Mouse (Mus musculus) forebrain, embryonic 16.5 days (tissue): Measurements from ENCODE around the gene Ltb4r1. TPM values are rescaled to one million over a fixed set of nuclear protein-coding genes. Genes with fewer than 3 reads are reported as not detected.

Source experiments
- ATAC-seq: fragments of 200-750 bp; cut with Nextera tagmentation; 2 replicates; pipeline ENCODE4 v1.8.0; 2017; ENCODE audit warnings: mild to moderate bottlenecking, moderate library complexity
- H3K27ac ChIP-seq: fragments of 300-500 bp; sonication (generic); 2 replicates; pipeline ENCODE4 v1.5.1; 2014; ENCODE audit warnings: low read length, control low read depth
- H3K27me3 ChIP-seq: fragments of 300-500 bp; sonication (generic); replicated peaks from 2 replicates; pipeline ENCODE4 v1.6.1; 2014; ENCODE audit warnings: low read length; ENCODE audit not compliant: control insufficient read depth, insufficient read depth
- H3K36me3 ChIP-seq: fragments of 300-500 bp; sonication (generic); 2 replicates; pipeline ENCODE4 v1.6.1; 2014; ENCODE audit not compliant: control insufficient read depth, insufficient read depth
- H3K4me1 ChIP-seq: fragments of 300-500 bp; sonication (generic); replicated peaks from 2 replicates; pipeline ENCODE4 v1.6.1; 2014; ENCODE audit warnings: low read length; ENCODE audit not compliant: control insufficient read depth, insufficient read depth
- H3K4me2 ChIP-seq: fragments of 300-500 bp; sonication (generic); 2 replicates; pipeline ENCODE4 v1.6.1; 2014; ENCODE audit warnings: mild to moderate bottlenecking, low read length, control low read depth
- H3K4me3 ChIP-seq: fragments of 300-500 bp; sonication (generic); replicated peaks from 2 replicates; pipeline ENCODE4 v1.5.1; 2014; ENCODE audit warnings: mild to moderate bottlenecking, low read length, control low read depth
- H3K9ac ChIP-seq: fragments of 300-500 bp; sonication (generic); replicated peaks from 2 replicates; pipeline ENCODE4 v1.6.1; 2014; ENCODE audit warnings: low read depth, low read length, control low read depth
- H3K9me3 ChIP-seq: fragments of 300-500 bp; sonication (generic); 2 replicates; pipeline ENCODE4 v1.6.1; 2016; ENCODE audit warnings: low read length; ENCODE audit not compliant: control insufficient read depth
- WGBS: fragments of 180-500 bp; shearing (Covaris S2); extraction: QIAGEN DNeasy Blood & Tissue Kit; methylation state at CpG from one replicate; pipeline ENCODE4 v1.1.7; 2014; 5-methylcytosine and 5-hydroxymethylcytosine counted together
- polyA plus RNA-seq: library from polyadenylated mRNA; unstranded; fragments of >200 nt; fragmentation: Nextera tagmentation; extraction: Ambion mirVana; gene quantifications from 2 replicates; pipeline ENCODE4 v1.2.1, GENCODE M21; 2015

Ltb4r1 gene
- 0.24 and 0.25 TPM in 2 replicates for polyA plus RNA-seq

GRCm38 (mm10) chr14:55765696-55766095, at the start of gene Ltb4r1:
Gene Ltb4r1 (plus strand): TSS chr14:55765962.
- Histone ChIP-seq H3K9ac (no peak within 1 kb of the TSS), H3K27ac (no peak within 1 kb of the TSS), H3K27me3 (peaks cover 43% of the 10 kb centered on the region), H3K4me2 (no peak within 1 kb of the TSS), H3K36me3 (no peaks in the 10 kb centered on the region), H3K4me1 (peaks cover 16% of the 10 kb centered on the region), H3K9me3 (no peaks in the 10 kb centered on the region), H3K4me3 (no peak within 1 kb of the TSS)
- 76% methylated on average over 4 of the region's 4 CpGs for WGBS
- ATAC-seq = no peak

GRCm38 (mm10) chr14:55716271-55716670, 49.5 kb upstream of the Ltb4r1 start:
- Histone ChIP-seq H3K9me3 (no peaks in the 10 kb centered on the region), H3K27ac (no peak overlapping the region), H3K36me3 (peaks cover 2% of the 10 kb centered on the region; the same call in 1 of the 2 replicates), H3K4me3 (no peak overlapping the region), H3K9ac (no peak overlapping the region), H3K4me1 (peaks cover 4% of the 10 kb centered on the region), H3K4me2 (no peak overlapping the region), H3K27me3 (peaks cover 2% of the 10 kb centered on the region; the same call in 1 of the 2 replicates)
- no peak for ATAC-seq
- 94% methylated on average over 6 of the region's 6 CpGs for WGBS

DNA sequence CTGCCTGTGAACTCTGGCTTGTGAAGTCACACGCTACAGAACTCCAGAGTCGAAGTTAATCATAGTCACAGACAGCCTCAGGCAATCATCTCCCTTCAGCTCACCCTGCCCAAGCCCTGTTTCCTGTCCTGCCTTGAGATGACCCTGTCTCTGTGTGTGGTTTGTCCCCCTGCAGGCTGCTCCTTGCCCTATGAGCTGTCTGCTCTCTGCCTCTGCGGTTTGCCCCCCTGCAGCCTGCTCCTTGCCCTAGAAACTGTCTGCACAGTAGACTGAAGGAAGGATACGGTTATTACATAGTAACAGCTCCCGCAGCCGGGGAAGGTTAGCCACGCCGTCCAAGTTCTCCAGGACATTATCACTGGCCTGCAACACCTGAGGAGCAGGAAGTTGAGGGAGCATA, 48.9 kb upstream of the Ltb4r1 start:
- H3K9ac ChIP-seq = no peak overlapping the region
- WGBS = 93% methylated on average over 8 of the region's 8 CpGs

GRCm38 (mm10) chr14:55719737-55720136, 46.0 kb upstream of the Ltb4r1 start:
- H3K27me3 ChIP-seq = no peaks in the 10 kb centered on the region
- no peak overlapping the region for H3K27ac ChIP-seq
- no peaks in the 10 kb centered on the region for H3K9me3 ChIP-seq
- WGBS = 92% methylated on average over 6 of the region's 6 CpGs
- H3K4me1 ChIP-seq = peaks cover 11% of the 10 kb centered on the region
- H3K9ac ChIP-seq = no peak overlapping the region
- peaks cover 2% of the 10 kb centered on the region; the same call in 1 of the 2 replicates for H3K36me3 ChIP-seq
- ATAC-seq = no peak
- no peak overlapping the region for H3K4me3 ChIP-seq
- H3K4me2 ChIP-seq = no peak overlapping the region

More for the DNA sequence above, 48.9 kb upstream of the Ltb4r1 start:
- Histone ChIP-seq H3K27ac (no peak overlapping the region), H3K4me2 (no peak overlapping the region), H3K27me3 (peaks cover 2% of the 10 kb centered on the region; the same call in 1 of the 2 replicates), H3K4me1 (peaks cover 8% of the 10 kb centered on the region), H3K36me3 (peaks cover 2% of the 10 kb centered on the region; the same call in 1 of the 2 replicates), H3K4me3 (no peak overlapping the region), H3K9me3 (no peaks in the 10 kb centered on the region)
- no peak for ATAC-seq

- no peak for ATAC-seq
- no peak overlapping the region for H3K4me3 ChIP-seq
- H3K27me3 ChIP-seq = no peaks in the 10 kb centered on the region
- H3K27ac ChIP-seq = no peak overlapping the region
- H3K9ac ChIP-seq = no peak overlapping the region
- H3K4me1 ChIP-seq = peaks cover 11% of the 10 kb centered on the region
- H3K4me2 ChIP-seq = no peak overlapping the region; the same call in 1 of the 2 replicates
- 95% methylated on average over 12 of the region's 12 CpGs for WGBS
- no peaks in the 10 kb centered on the region for H3K9me3 ChIP-seq
- peaks cover 2% of the 10 kb centered on the region; the same call in 1 of the 2 replicates for H3K36me3 ChIP-seq
These were observed 45.1 kb upstream of the Ltb4r1 start for GRCm38 (mm10) chr14:55720666-55721065.

- 83% methylated on average over 6 of the region's 6 CpGs for WGBS
- no peak overlapping the region; the same call in 1 of the 2 replicates for H3K9ac ChIP-seq
- H3K27me3 ChIP-seq = no peaks in the 10 kb centered on the region
These were observed 44.7 kb upstream of the Ltb4r1 start for GRCm38 (mm10) chr14:55721076-55721475.

DNA sequence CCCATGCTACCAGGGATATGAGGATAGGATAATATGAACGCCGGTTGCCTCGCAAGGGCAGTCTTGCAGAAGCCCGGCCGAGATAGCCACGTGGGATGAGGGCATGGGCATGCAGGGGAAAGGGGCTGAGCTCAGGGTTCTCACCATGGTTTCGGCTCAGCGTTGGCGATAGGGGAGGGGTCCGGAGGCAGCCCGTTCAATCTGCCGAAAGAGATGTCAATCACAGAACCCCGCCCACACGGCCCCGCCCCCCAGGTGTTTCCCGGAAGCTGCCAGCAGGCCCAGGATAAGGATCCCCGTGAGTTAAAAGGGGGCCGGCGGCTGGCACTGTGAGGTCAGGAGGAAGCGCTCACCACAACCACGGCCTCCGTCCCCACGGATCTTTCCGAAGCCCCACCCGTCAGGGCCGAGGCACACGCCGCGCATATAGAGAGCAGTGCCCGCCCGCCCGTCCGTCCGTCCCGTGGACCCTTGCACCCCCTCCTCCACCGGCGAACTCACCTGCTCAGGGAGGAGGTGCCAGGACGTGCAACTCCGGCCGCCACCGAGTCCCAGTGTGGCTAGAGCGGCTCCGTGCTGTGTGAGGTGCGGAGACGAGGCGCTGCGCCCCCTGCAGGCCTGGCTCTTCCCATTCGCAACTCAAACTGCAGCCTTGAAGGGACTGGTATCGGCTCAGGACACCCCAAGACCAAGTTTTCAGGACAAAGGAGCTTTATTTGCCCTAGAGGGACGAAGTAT, 43.9 kb upstream of the Ltb4r1 start, which contains the start of gene Rabggta:
TSS of gene Rabggta (minus strand) at position 564 of the 738 bp plus-strand sequence.
- H3K4me2 ChIP-seq = peak within 1 kb of the TSS; percentile 78
- peak; percentile 96 for ATAC-seq
- under 1% methylated on average over 50 of the region's 50 CpGs for WGBS
- no peaks in the 10 kb centered on the region for H3K9me3 ChIP-seq
- peaks cover 2% of the 10 kb centered on the region; the same call in 1 of the 2 replicates for H3K36me3 ChIP-seq
- H3K4me1 ChIP-seq = peaks cover 11% of the 10 kb centered on the region
- no peaks in the 10 kb centered on the region for H3K27me3 ChIP-seq
- peak within 1 kb of the TSS; percentile 74 for H3K27ac ChIP-seq
- H3K9ac ChIP-seq = peak within 1 kb of the TSS; percentile 80
- peak within 1 kb of the TSS; percentile 68 for H3K4me3 ChIP-seq

More at GRCm38 (mm10) chr14:55721076-55721475, 44.7 kb upstream of the Ltb4r1 start:
- Histone ChIP-seq H3K27ac (no peak overlapping the region), H3K4me1 (peaks cover 11% of the 10 kb centered on the region), H3K4me2 (peak overlapping the region; percentile 78), H3K4me3 (peak overlapping the region; percentile 68), H3K9me3 (no peaks in the 10 kb centered on the region), H3K36me3 (peaks cover 2% of the 10 kb centered on the region; the same call in 1 of the 2 replicates)
- no peak for ATAC-seq

- Histone ChIP-seq H3K27ac (peak overlapping the region; percentile 29; the same call in 1 of the 2 replicates), H3K4me2 (peak overlapping the region; percentile 78), H3K36me3 (peaks cover 2% of the 10 kb centered on the region; the same call in 1 of the 2 replicates), H3K27me3 (no peaks in the 10 kb centered on the region), H3K9ac (peak overlapping the region; percentile 80), H3K4me1 (peaks cover 11% of the 10 kb centered on the region), H3K9me3 (no peaks in the 10 kb centered on the region), H3K4me3 (peak overlapping the region; percentile 68)
- WGBS = 43% methylated on average over 8 of the region's 8 CpGs
- peak; percentile 6; the same call in 1 of the 2 replicates for ATAC-seq
These were observed 43.3 kb upstream of the Ltb4r1 start for GRCm38 (mm10) chr14:55722438-55722945.

DNA sequence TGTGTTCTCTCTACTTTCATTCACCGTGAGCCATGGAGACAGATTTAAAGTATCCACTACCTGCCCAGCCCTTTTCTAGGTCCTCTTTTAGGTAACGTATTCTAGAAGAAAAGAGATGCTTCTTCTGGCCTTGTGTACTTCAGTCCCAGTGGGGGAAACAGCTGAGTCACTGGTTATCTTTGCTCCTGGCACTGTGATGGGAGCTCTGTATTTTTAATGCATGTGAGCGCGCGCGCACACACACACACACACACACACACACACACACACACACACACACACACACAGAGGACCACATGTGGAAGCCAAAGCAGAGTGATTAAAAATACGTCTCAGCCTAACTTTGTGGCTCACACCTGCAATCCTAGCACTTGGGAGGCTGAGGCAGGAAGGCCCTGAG, 42.3 kb upstream of the Ltb4r1 start:
- 94% methylated on average over 7 of the region's 7 CpGs for WGBS
- no peak for ATAC-seq

More for the DNA sequence above, 42.3 kb upstream of the Ltb4r1 start:
- no peaks in the 10 kb centered on the region for H3K27me3 ChIP-seq
- H3K4me3 ChIP-seq = no peak overlapping the region
- peaks cover 11% of the 10 kb centered on the region for H3K4me1 ChIP-seq
- no peak overlapping the region for H3K9ac ChIP-seq
- no peaks in the 10 kb centered on the region for H3K36me3 ChIP-seq
- no peak overlapping the region for H3K4me2 ChIP-seq
- no peak overlapping the region for H3K27ac ChIP-seq
- H3K9me3 ChIP-seq = no peaks in the 10 kb centered on the region
